Mouse (Mus musculus): ENCODE measurements at regions not wholly inside any gene's neighbourhood (a gene's known extent, or its start where the extent isn't known, plus 50 kb on each side); places are given as distances from the start of the nearest gene placed in this dataset.

DNA sequence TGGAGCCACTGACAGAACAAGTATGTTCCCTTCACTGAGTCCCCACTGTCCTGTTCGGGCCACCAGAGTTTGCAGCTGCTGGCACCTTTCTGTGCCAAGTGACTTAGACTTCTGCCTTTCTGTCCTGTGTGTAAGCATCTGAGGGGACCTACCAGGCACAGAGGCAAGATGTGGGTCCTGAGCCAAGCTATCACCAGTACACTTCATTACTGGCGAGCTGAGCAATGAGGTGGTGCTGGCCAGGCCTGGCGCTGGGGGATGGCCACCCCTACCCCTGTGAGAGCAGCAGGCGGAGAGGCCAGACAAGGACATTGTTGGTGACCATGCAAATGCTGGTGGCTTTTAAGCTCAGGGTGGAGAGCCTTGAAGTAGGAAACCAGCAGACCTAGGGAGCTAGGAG, 87.6 kb upstream of the Mrps6 start:
- no peaks in the 10 kb centered on the region for H3K27me3 ChIP-seq (ENCODE audit: low read depth, poor library complexity, severe bottlenecking)
- no peaks in the 10 kb centered on the region for H3K9me3 ChIP-seq (replicated peaks)
- H3K4me3 ChIP-seq, result no peak overlapping the region
- H3K36me3 ChIP-seq, result no peaks in the 10 kb centered on the region
- no peak overlapping the region for H3K27ac ChIP-seq (replicated peaks)
- no peak for DNase-seq (ENCODE audit: low spot score)
- 87% methylated on average over 4 of the region's 4 CpGs for WGBS
- peaks cover 12% of the 10 kb centered on the region for H3K4me1 ChIP-seq

GRCm38 (mm10) chr16:91973183-91973582, 84.9 kb upstream of the Mrps6 start:
- no peak overlapping the region for H3K27ac ChIP-seq (replicated peaks)
- no peak overlapping the region for H3K4me3 ChIP-seq
- H3K4me1 ChIP-seq, result peaks cover 6% of the 10 kb centered on the region
- no peaks in the 10 kb centered on the region for H3K9me3 ChIP-seq (replicated peaks)
- no peak for DNase-seq (ENCODE audit: low spot score)
- no peaks in the 10 kb centered on the region for H3K27me3 ChIP-seq (ENCODE audit: low read depth, poor library complexity, severe bottlenecking)
- WGBS, result 86% methylated on average over 9 of the region's 9 CpGs
- H3K36me3 ChIP-seq, result no peaks in the 10 kb centered on the region

DNA sequence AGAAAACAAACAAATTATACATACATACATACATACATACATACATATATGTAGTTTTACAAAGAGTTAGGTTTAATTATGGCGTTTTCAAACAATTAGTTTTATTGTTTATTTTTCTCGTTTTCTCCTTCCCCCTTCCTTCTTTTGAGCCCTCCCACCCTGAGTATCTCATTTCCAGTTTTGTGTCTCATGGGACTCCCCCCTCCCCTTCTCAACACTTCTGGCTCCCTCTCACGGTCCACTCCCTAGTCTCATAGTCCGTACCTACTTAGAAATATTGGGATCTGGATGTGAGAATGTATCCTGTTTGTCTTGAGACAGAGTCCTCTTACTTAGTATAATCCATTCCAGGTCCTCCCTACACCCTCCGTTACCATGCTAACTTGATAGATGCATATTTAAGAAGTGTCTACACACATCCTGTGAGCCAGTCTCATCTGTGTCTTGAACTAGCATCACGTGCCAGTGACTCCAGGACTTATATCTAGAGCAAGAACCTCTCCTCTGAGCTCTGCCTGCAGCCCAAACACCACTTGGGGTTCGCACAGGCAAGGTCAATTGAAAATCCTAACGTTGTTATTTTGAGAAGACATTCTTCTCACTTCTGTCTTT, 81.8 kb upstream of the Mrps6 start:
- DNase-seq (ENCODE audit: low spot score), result no peak
- WGBS, result 81% methylated on average over 8 of the region's 8 CpGs
- Histone ChIP-seq H3K4me3 (no peak overlapping the region), H3K4me1 (peaks cover 13% of the 10 kb centered on the region), H3K9me3 (replicated peaks) (no peaks in the 10 kb centered on the region), H3K36me3 (no peaks in the 10 kb centered on the region), H3K27ac (replicated peaks) (no peak overlapping the region), H3K27me3 (ENCODE audit: low read depth, poor library complexity, severe bottlenecking) (no peaks in the 10 kb centered on the region)

- 33% methylated on average over 4 of the region's 4 CpGs for WGBS
- Histone ChIP-seq H3K27me3 (ENCODE audit: low read depth, poor library complexity, severe bottlenecking) (no peaks in the 10 kb centered on the region), H3K36me3 (no peaks in the 10 kb centered on the region), H3K27ac (replicated peaks) (peak overlapping the region; percentile 52), H3K4me1 (peaks cover 13% of the 10 kb centered on the region), H3K9me3 (replicated peaks) (no peaks in the 10 kb centered on the region), H3K4me3 (no peak overlapping the region)
- no peak for DNase-seq (ENCODE audit: low spot score)
Observed at GRCm38 (mm10) chr16:91978423-91978822, 79.6 kb upstream of the Mrps6 start.

- DNase-seq (ENCODE audit: low spot score), result no peak
- Histone ChIP-seq H3K4me3 (no peak overlapping the region), H3K9me3 (replicated peaks) (no peaks in the 10 kb centered on the region), H3K4me1 (peaks cover 13% of the 10 kb centered on the region), H3K36me3 (no peaks in the 10 kb centered on the region), H3K27ac (replicated peaks) (peak overlapping the region; percentile 52), H3K27me3 (ENCODE audit: low read depth, poor library complexity, severe bottlenecking) (no peaks in the 10 kb centered on the region)
- WGBS, result 42% methylated on average over 5 of the region's 5 CpGs
Observed at GRCm38 (mm10) chr16:91978846-91979245, 79.2 kb upstream of the Mrps6 start.

GRCm38 (mm10) chr16:91980482-91980881, 77.6 kb upstream of the Mrps6 start:
- H3K9me3 ChIP-seq (replicated peaks), result no peaks in the 10 kb centered on the region
- H3K4me1 ChIP-seq, result peaks cover 13% of the 10 kb centered on the region
- no peak overlapping the region for H3K4me3 ChIP-seq
- DNase-seq (ENCODE audit: low spot score), result no peak
- no peak overlapping the region for H3K27ac ChIP-seq (replicated peaks)
- 93% methylated on average over 6 of the region's 6 CpGs for WGBS
- no peaks in the 10 kb centered on the region for H3K36me3 ChIP-seq
- no peaks in the 10 kb centered on the region for H3K27me3 ChIP-seq (ENCODE audit: low read depth, poor library complexity, severe bottlenecking)

DNA sequence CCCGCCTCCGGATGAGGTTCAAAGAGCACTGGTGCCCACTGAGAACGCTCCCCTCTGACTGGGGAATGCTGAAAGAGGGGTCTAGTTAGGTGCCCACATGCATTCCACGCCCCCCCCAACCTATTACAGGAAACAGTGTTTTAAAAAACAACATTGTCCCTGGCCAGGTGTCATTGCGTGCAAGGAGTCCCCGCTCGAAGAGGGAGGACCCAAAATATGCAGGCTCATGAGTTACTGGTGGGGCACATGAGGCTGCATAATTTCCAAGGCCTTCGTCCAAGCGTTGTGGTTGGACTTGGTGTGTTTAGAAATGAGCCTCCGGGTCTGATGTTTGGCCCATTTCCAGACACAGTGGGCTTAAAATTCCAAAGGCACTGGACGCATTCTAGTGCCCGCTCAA, 72.9 kb upstream of the Mrps6 start:
- no peaks in the 10 kb centered on the region for H3K9me3 ChIP-seq (replicated peaks)
- H3K27ac ChIP-seq (replicated peaks), result no peak overlapping the region
- no peaks in the 10 kb centered on the region for H3K4me1 ChIP-seq
- no peaks in the 10 kb centered on the region for H3K36me3 ChIP-seq
- WGBS, result 94% methylated on average over 12 of the region's 12 CpGs
- no peaks in the 10 kb centered on the region for H3K27me3 ChIP-seq (ENCODE audit: low read depth, poor library complexity, severe bottlenecking)
- no peak for DNase-seq (ENCODE audit: low spot score)
- H3K4me3 ChIP-seq, result no peak overlapping the region

DNA sequence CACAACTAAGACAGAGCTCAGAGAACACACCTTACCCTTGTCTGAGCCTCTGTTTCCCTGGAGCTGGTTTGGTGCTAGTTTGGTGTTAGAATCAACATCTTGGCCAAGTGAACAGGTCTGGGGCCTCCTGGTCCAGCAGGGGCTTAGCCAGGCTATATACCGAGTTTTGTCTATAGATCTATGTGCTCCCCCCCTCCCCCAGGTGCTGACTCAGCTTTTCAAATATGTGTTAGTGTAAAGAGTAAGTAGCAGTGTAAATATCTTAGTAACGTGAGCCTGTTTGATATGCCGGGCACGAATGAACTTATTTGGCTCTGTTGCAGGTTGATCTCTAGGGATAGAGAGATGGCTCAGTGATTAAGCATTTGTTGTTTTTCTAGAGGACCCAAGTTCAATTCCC, 68.7 kb upstream of the Mrps6 start:
- H3K36me3 ChIP-seq, result no peaks in the 10 kb centered on the region
- no peak overlapping the region for H3K27ac ChIP-seq (replicated peaks)
- no peak for DNase-seq (ENCODE audit: low spot score)
- 88% methylated on average over 4 of the region's 4 CpGs for WGBS
- no peak overlapping the region for H3K4me3 ChIP-seq
- H3K27me3 ChIP-seq (ENCODE audit: low read depth, poor library complexity, severe bottlenecking), result no peaks in the 10 kb centered on the region
- no peaks in the 10 kb centered on the region for H3K4me1 ChIP-seq
- H3K9me3 ChIP-seq (replicated peaks), result no peaks in the 10 kb centered on the region

DNA sequence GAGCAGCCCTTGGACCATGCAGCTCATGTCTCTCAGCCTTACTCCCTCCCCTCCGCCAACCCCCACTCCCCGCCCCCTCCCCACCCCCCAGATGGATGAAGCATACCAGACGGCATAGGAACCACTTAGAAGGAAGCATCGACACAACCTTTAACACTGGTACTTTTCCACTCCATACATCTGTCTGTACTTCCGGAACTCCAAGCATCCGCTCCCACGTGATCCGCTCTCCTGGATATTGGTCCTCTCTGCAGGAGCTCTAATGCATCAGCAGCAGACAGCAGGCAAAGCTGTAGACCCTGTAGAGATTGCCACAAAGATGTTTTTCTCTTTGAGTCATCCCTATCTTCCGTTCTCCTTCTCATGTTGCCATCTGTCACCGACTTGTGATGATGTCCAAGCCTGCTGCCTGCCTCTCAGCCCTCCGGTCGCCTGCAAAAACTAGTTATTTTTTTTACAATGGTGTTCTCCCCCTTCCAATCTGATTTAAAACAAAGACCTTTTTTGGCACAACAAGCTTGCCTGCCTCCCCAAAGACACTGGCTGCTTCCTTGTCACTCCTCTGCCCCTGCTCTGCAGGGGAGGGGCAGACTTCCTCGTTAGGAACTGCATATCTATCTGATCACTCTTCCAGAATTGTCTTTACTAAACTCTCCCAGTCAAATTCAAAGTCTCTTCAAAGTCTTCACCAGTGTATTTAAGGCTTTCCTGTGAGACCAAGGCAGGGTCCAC, 62.4 kb upstream of the Mrps6 start:
- Histone ChIP-seq H3K4me3 (peak overlapping the region; percentile 24; the same call in 1 of the 2 replicates), H3K9me3 (replicated peaks) (no peaks in the 10 kb centered on the region), H3K27ac (replicated peaks) (peak overlapping the region; percentile 38; the same call in 1 of the 2 replicates), H3K4me1 (peaks cover 7% of the 10 kb centered on the region; the same call in 1 of the 2 replicates), H3K27me3 (ENCODE audit: low read depth, poor library complexity, severe bottlenecking) (no peaks in the 10 kb centered on the region), H3K36me3 (no peaks in the 10 kb centered on the region)
- peak; percentile 27 for DNase-seq (ENCODE audit: low spot score)
- WGBS, result 28% methylated on average over 13 of the region's 13 CpGs

DNA sequence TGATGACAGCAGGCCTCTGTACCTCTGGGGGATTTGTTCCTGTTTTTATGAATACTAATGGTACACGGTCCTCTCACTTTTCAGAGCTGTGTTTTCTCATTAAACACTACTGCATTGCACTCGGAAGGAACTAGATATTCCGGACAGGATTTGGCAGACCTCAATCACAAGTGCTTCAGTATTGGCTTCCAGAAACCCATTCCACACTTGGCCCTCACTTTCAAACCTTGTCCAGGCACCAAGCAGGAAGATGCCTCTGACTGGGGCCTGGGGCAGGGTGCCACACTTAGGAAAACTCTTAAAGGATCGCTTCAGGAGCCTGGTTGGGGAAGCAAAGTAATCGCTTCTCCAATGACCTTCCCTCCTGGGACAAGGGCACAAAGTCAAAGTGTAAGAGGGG, 50.7 kb upstream of the Mrps6 start:
- no peak overlapping the region for H3K4me3 ChIP-seq
- no peaks in the 10 kb centered on the region for H3K4me1 ChIP-seq
- H3K9me3 ChIP-seq (replicated peaks), result no peaks in the 10 kb centered on the region
- no peaks in the 10 kb centered on the region for H3K27me3 ChIP-seq (ENCODE audit: low read depth, poor library complexity, severe bottlenecking)
- no peaks in the 10 kb centered on the region for H3K36me3 ChIP-seq
- DNase-seq (ENCODE audit: low spot score), result no peak
- H3K27ac ChIP-seq (replicated peaks), result no peak overlapping the region
- 94% methylated on average over 5 of the region's 5 CpGs for WGBS

Data from midbrain, embryonic 10.5 days (tissue).